Mouse (Mus musculus): Measurements from ENCODE around the gene Tox4.
A peak's percentile ranks its signal among the peaks of the same experiment; 100 is the strongest.

Gene Tox4

GRCm38 (mm10) chr14:52314808-52315150 lies 35.8 kb downstream of the Tox4 start:
- no peak for DNase-seq

GRCm38 (mm10) chr14:52315283-52315780 lies 36.4 kb downstream of the Tox4 start:
- DNase-seq = no peak

GRCm38 (mm10) chr14:52315792-52316440 lies 37.0 kb downstream of the Tox4 start:
- peak; percentile 76 for DNase-seq

- peak; percentile 34 for DNase-seq
Measured at GRCm38 (mm10) chr14:52316441-52317225, 37.7 kb downstream of the Tox4 start.

- no peak for DNase-seq
Measured at GRCm38 (mm10) chr14:52319361-52319760, 40.4 kb downstream of the Tox4 start.

- no peak for DNase-seq
Measured at GRCm38 (mm10) chr14:52325890-52326289, 46.9 kb downstream of the Tox4 start.

- no peak for DNase-seq
Measured at GRCm38 (mm10) chr14:52327375-52327901, 48.5 kb downstream of the Tox4 start.

GRCm38 (mm10) chr14:52327910-52328812 lies 49.2 kb downstream of the Tox4 start, which contains the start of gene Sall2:
Gene Sall2 (minus strand): TSS chr14:52328762.
- DNase-seq = peak; percentile 34

- DNase-seq = no peak
Measured at GRCm38 (mm10) chr14:52331069-52331750, 52.3 kb downstream of the Tox4 start.

GRCm38 (mm10) chr14:52332171-52332570 lies 53.2 kb downstream of the Tox4 start:
- no peak for DNase-seq

GRCm38 (mm10) chr14:52338751-52339511 lies 60.0 kb downstream of the Tox4 start:
- DNase-seq = peak; percentile 40

- no peak for DNase-seq
Measured at GRCm38 (mm10) chr14:52339512-52339852, 60.5 kb downstream of the Tox4 start.

Data from right cerebral cortex, postnatal 4 days (tissue).